Mouse (Mus musculus): ENCODE results near the gene Ppwd1.

- TF ChIP-seq CHD2 (IDR thresholded peaks at IDR 0.05; ENCODE audit: low read depth, low read length) (no peak), ZC3H11A (IDR thresholded peaks at IDR 0.05; ENCODE audit: borderline replicate concordance, low read depth, low read length) (no peak)
Measured at GRCm38 (mm10) chr13:104177796-104178649, 50.6 kb downstream of the Ppwd1 start, which contains the start of gene Trappc13.
